Mouse (Mus musculus) hindbrain, embryonic 14.5 days (tissue): ENCODE measurements around the gene Dnajb1. TPM values are rescaled to one million over a fixed set of nuclear protein-coding genes. Genes with fewer than 3 reads are reported as not detected.

Experiments used
- ATAC-seq: fragments of 200-750 bp; cut with Nextera tagmentation; 2 replicates; pipeline ENCODE4 v1.8.0; 2017; ENCODE audit warnings: moderate number of reproducible peaks, mild to moderate bottlenecking, moderate TSS enrichment, moderate library complexity; ENCODE audit not compliant: low FRiP score
- DNase-seq: peaks from one replicate; pipeline ENCODE4 v3.0.0-alpha.2; 2015; ENCODE audit warnings: low spot score
- H3K27ac ChIP-seq: fragments of 300-500 bp; sonication (generic); 2 replicates; pipeline ENCODE4 v1.5.1; 2014; ENCODE audit warnings: mild to moderate bottlenecking, moderate library complexity
- H3K27me3 ChIP-seq: fragments of 300-500 bp; sonication (generic); 2 replicates; pipeline ENCODE4 v1.6.1; 2014; ENCODE audit warnings: mild to moderate bottlenecking, low read length, mixed read lengths; ENCODE audit not compliant: control insufficient read depth, insufficient read depth
- H3K36me3 ChIP-seq: fragments of 300-500 bp; sonication (generic); replicated peaks from 2 replicates; pipeline ENCODE4 v1.6.1; 2014; ENCODE audit not compliant: control insufficient read depth, insufficient read depth
- H3K4me1 ChIP-seq: fragments of 300-500 bp; sonication (generic); replicated peaks from 2 replicates; pipeline ENCODE4 v1.6.1; 2014; ENCODE audit warnings: antibody characterized with exemption, low read length, mixed read lengths; ENCODE audit not compliant: control insufficient read depth, insufficient read depth
- H3K4me2 ChIP-seq: fragments of 300-500 bp; sonication (generic); replicated peaks from 2 replicates; pipeline ENCODE4 v1.6.1; 2014; ENCODE audit warnings: mild to moderate bottlenecking, moderate library complexity
- H3K4me3 ChIP-seq: fragments of 300-500 bp; sonication (generic); replicated peaks from 2 replicates; pipeline ENCODE4 v1.5.1; 2014; ENCODE audit warnings: mild to moderate bottlenecking, low read length
- H3K9ac ChIP-seq: fragments of 300-500 bp; sonication (generic); 2 replicates; pipeline ENCODE4 v1.6.1; 2014
- H3K9me3 ChIP-seq: fragments of 300-500 bp; sonication (generic); 2 replicates; pipeline ENCODE4 v1.6.1; 2016; ENCODE audit warnings: low read length; ENCODE audit not compliant: control insufficient read depth
- WGBS: fragments of 180-500 bp; shearing (Covaris S2); extraction: QIAGEN DNeasy Blood & Tissue Kit; methylation state at CpG from one replicate; pipeline ENCODE4 v1.1.7; 2014; 5-methylcytosine and 5-hydroxymethylcytosine counted together
- polyA plus RNA-seq: library from polyadenylated mRNA; unstranded; fragments of >200 nt; fragmentation: Nextera tagmentation; extraction: Ambion mirVana; gene quantifications from 2 replicates; pipeline ENCODE4 v1.2.1, GENCODE M21; 2014

Dnajb1 gene
- polyA plus RNA-seq, 1 experiment from 2014 or later: 45.8 TPM

DNA sequence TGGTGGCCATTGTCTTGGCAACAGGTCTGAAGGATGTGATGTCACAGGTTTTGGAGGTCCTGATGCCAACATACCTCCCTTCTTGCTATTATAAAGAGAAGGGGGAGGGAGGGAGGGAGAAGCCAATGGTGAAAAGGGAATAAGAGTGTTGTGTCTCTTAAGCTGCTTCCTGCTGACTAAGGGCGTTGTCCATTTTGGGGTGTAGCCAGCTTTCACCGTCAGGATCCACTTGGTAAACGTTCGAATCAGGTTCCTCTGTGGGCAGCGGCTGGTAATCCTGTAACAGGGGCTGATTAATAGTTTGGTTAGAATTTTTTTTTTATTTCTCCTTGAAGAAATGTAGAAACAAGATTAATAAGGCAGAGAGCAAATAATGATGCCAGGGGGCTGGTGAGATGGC, 31.7 kb downstream of the Dnajb1 start:
- 80% methylated on average over 5 of the region's 5 CpGs for WGBS
- DNase-seq: no peak
- no peaks in the 10 kb centered on the region for H3K27me3 ChIP-seq
- ATAC-seq: no peak
- H3K4me1 ChIP-seq: no peaks in the 10 kb centered on the region
- H3K36me3 ChIP-seq: no peaks in the 10 kb centered on the region
- no peak overlapping the region for H3K27ac ChIP-seq
- H3K9ac ChIP-seq: no peak overlapping the region
- no peak overlapping the region for H3K4me3 ChIP-seq
- no peak overlapping the region for H3K4me2 ChIP-seq
- H3K9me3 ChIP-seq: 0 out of 2 replicates have a peak, but pooled peaks cover 4% of the 10 kb centered on the region

DNA sequence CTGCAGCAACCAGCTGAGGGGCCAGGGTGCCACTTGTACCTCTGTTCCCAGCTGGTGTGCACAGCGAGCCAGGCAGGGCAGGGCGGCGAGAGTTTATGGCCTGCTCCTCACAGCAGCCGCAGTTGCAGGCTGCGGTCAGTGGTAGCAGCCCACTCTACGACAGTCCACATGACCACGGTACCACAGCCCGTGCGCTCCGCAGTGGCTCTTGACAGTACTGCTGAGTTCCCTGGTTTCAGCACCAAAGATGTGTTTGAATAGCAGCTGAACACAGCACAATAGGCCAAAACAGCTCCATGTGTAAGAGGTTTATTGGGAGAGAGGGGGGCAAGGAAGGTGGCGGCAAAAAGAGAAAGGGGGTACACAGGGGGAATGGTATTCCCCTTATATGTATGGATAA, 39.5 kb downstream of the Dnajb1 start:
- DNase-seq (no peak), ATAC-seq (no peak)
- Histone ChIP-seq H3K4me2 (no peak overlapping the region), H3K4me1 (no peaks in the 10 kb centered on the region), H3K9me3 (no peaks in the 10 kb centered on the region), H3K27me3 (no peaks in the 10 kb centered on the region), H3K4me3 (no peak overlapping the region), H3K27ac (no peak overlapping the region), H3K9ac (no peak overlapping the region), H3K36me3 (no peaks in the 10 kb centered on the region)
- WGBS: 97% methylated on average over 11 of the region's 11 CpGs

DNA sequence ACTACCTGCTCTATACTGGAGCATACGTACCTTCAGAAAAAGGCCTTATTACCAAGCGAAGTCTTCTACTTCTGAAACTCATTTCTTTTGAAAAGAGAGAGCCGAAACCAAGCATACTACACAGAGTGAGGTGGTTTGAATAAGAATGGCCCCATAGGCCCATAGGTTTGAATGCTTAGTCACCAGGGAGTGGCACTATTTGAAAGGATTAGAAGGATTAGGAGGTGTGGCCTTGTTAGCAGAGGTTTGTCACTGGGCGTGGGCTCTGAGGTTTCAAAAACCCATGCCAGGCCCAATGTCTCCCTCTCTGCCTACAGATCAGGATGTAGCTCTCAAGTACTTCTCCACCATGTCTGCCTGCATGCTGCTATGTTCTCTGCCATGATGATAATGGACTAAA, 40.0 kb downstream of the Dnajb1 start:
- ATAC-seq: no peak
- 97% methylated on average over 4 of the region's 4 CpGs for WGBS
- no peaks in the 10 kb centered on the region for H3K27me3 ChIP-seq
- H3K4me2 ChIP-seq: no peak overlapping the region
- DNase-seq: no peak
- H3K4me3 ChIP-seq: no peak overlapping the region
- H3K27ac ChIP-seq: no peak overlapping the region
- H3K9me3 ChIP-seq: no peaks in the 10 kb centered on the region
- no peak overlapping the region for H3K9ac ChIP-seq
- no peaks in the 10 kb centered on the region for H3K36me3 ChIP-seq
- peaks cover 1% of the 10 kb centered on the region; the same call in 1 of the 2 replicates for H3K4me1 ChIP-seq

DNA sequence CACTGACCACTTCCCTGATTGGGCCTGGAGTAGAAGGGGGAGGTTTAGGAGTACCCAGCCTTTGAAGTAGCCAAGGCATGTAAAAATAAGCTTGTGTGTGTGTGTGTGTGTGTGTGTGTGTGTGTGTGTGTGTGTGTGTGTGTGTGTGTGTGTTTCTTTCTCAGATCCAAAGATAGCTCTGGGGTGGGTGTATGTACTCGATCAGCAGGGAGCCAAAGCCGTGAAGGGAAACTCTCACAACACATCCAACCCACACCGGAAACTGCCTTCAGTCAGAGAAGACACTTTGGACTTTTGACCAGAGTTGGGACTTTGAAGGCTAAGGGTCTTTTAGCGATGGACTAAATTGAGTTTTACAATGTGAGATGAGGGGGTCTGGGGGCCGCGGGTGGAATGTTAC, 41.7 kb downstream of the Dnajb1 start:
- 96% methylated on average over 6 of the region's 6 CpGs for WGBS

DNA sequence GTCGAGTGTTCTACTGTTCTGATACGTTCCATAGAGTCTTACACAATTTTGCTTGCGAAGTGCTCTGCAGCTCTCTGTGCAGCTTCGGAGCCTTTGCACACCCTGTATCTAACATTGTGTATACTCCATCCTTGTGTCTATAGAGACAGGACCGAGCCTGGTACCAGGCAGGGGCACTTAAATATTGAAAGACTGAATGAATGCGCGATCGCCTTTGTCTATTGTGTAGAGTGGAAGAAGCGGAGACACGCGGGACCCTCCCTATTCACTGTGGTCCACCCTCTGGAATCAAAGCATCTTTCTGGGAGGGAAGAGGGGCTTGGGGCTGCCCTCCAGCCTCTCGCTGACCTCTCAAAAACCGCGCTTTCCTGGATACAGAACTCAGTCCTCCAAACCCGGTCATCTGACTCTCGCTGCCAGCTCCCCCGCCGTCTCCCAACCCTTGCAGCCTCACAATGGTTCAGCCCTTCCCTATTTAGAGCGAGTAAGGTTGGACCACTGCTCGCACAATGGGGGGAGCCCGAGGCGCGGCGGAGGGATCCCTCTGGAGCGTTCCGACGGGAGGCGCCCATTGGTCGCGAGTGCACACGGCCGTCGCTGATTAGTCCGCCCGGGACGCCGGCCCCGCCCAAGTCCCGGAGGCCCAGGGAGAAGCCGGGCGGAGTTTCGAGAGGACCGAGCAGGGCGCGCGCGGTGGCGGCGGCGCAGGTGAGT, 44.2 kb downstream of the Dnajb1 start, which contains the start of gene Gipc1:
TSS of gene Gipc1 (plus strand) at position 648 of the 714 bp plus-strand sequence.
- Histone ChIP-seq H3K4me2 (peak within 1 kb of the TSS; percentile 96), H3K27me3 (no peaks in the 10 kb centered on the region), H3K4me1 (peaks cover 16% of the 10 kb centered on the region), H3K27ac (peak within 1 kb of the TSS; percentile 92), H3K9ac (peak within 1 kb of the TSS; percentile 88), H3K9me3 (no peaks in the 10 kb centered on the region), H3K36me3 (no peaks in the 10 kb centered on the region), H3K4me3 (peak within 1 kb of the TSS; percentile 96)
- ATAC-seq (peak; percentile 97), DNase-seq (peak; percentile 97)
- 4% methylated on average over 48 of the region's 50 CpGs for WGBS

More for the DNA sequence above, 41.7 kb downstream of the Dnajb1 start:
- no peak overlapping the region for H3K27ac ChIP-seq
- no peak overlapping the region for H3K4me3 ChIP-seq
- DNase-seq (no peak), ATAC-seq (no peak)
- H3K9me3 ChIP-seq: no peaks in the 10 kb centered on the region
- H3K4me1 ChIP-seq: peaks cover 12% of the 10 kb centered on the region
- no peaks in the 10 kb centered on the region for H3K27me3 ChIP-seq
- H3K36me3 ChIP-seq: no peaks in the 10 kb centered on the region
- no peak overlapping the region for H3K9ac ChIP-seq
- no peak overlapping the region for H3K4me2 ChIP-seq

DNA sequence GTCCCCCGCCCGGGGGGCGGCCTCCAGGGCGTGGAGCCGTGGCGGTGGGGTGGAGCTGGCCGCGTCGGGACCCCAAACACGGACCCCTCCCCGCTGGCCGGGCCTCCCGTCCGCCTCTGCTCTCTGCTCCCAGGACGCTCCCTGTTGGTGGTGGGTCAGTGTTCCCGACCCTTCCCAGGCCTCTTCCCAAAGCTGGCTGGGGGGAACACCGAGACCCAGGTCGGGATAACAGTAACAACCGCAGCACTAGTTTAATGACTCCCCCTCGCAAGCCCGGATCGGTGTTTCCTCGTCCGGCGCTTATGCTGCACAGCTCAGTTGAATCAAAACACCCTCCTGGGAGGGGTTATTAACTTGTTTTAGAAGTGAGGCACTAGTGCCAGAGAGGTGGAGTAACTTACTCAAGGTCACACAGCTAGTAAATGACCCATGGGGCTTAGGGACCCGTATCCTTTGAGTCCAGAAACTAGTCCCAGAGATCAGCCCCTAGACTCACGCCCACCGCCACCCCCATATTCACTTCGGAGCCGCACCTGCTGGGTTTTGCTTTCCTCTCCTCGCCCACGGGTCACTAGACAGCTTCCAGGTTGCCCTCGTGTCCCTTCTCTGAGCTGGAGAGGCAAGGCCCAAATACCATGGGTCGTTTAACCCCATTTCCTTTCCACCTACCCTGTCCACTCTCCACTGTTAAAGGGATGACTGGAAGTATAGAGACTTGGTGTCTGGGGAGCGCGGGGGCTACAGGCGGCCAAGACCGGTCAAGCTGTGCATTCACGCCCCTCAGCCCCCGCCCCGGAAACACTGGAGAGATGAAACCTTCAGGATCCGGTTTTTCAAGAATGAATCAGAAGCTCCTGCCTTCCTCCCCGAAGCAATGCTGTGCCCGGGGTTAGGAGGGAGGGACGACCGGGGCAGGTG, 45.0 kb downstream of the Dnajb1 start:
- H3K27me3 ChIP-seq: no peaks in the 10 kb centered on the region
- H3K9ac ChIP-seq: peak overlapping the region; percentile 88
- H3K27ac ChIP-seq: peak overlapping the region; percentile 67
- no peaks in the 10 kb centered on the region for H3K9me3 ChIP-seq
- peaks cover 16% of the 10 kb centered on the region for H3K4me1 ChIP-seq
- ATAC-seq (peak; percentile 46), DNase-seq (no peak)
- H3K36me3 ChIP-seq: no peaks in the 10 kb centered on the region; the same call in 1 of the 2 replicates
- WGBS: 4% methylated on average over 44 of the region's 46 CpGs
- H3K4me2 ChIP-seq: peak overlapping the region; percentile 96
- peak overlapping the region; percentile 96 for H3K4me3 ChIP-seq

DNA sequence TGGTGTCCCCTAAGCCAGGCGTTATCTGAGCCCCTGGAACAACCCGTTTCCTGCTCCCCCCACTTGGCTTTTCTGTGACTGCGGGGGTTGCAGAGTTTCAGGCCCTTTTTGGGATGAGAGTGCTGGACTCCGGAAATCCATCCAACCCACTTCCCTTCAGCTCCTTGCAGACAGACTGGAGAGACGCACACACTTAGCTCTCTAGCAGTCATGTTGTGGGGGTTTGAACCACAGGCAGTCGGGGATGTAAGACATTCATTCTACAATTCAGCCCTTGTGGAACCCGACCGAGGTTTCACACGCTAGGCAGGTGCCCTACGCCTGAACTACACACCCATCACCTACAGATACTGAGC, 45.6 kb downstream of the Dnajb1 start:
- Histone ChIP-seq H3K27ac (0 out of 2 replicates have a peak overlapping the region, but pooled peaks have one; percentile 67), H3K4me2 (peak overlapping the region; percentile 96), H3K27me3 (no peaks in the 10 kb centered on the region), H3K9me3 (no peaks in the 10 kb centered on the region), H3K4me3 (peak overlapping the region; percentile 96), H3K9ac (peak overlapping the region; percentile 88), H3K36me3 (no peaks in the 10 kb centered on the region; the same call in 1 of the 2 replicates), H3K4me1 (peaks cover 16% of the 10 kb centered on the region)
- ATAC-seq (no peak), DNase-seq (no peak)
- WGBS: 51% methylated on average over 10 of the region's 10 CpGs

DNA sequence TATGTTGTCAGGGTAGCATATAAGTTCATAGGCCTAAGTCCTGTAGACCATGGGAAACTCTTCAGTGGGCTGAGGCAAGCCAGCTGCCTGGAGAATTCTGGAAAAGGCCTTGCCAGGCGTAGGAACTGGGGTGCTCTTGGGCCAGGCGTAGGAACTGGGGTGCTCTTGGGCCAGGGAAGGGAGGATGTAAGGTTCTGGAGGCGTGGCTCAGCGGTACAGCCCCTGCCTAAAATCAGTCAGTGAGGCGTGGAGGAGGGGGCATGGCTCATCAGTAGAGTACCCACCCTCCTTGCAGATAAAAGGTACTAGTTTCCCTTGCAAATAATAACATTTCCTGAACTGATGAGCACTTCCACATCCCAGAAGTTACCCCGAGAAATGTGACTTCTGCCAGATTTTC, 46.7 kb downstream of the Dnajb1 start:
- H3K27me3 ChIP-seq: no peaks in the 10 kb centered on the region
- no peak overlapping the region for H3K4me3 ChIP-seq
- ATAC-seq (no peak), DNase-seq (no peak)
- no peak overlapping the region for H3K27ac ChIP-seq
- H3K9me3 ChIP-seq: no peaks in the 10 kb centered on the region
- no peak overlapping the region for H3K9ac ChIP-seq
- 98% methylated on average over 6 of the region's 6 CpGs for WGBS
- H3K4me2 ChIP-seq: no peak overlapping the region
- peaks cover 16% of the 10 kb centered on the region for H3K4me1 ChIP-seq
- H3K36me3 ChIP-seq: no peaks in the 10 kb centered on the region; the same call in 1 of the 2 replicates

DNA sequence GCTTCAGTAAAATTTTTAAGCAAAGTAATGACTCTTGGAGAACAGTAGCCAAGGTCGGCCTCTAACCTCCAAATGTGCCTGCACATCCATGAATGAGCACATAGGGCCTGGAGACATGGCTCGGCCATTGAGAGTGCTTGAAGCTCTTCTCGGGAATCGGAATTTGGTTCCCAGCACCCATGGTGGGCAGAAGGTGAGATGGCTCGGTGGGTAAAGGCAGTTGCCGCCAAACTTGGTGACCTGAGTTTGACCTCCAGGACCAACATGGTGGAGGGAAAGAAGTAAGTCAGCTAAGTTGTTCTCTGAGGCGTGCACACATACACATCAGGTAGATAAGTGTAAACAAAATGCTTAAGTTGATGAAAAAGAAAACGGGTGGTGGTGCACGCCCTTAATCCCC, 48.0 kb downstream of the Dnajb1 start:
- Histone ChIP-seq H3K4me3 (no peak overlapping the region), H3K9me3 (no peaks in the 10 kb centered on the region), H3K4me1 (peaks cover 24% of the 10 kb centered on the region), H3K27me3 (no peaks in the 10 kb centered on the region), H3K36me3 (no peaks in the 10 kb centered on the region; the same call in 1 of the 2 replicates), H3K27ac (no peak overlapping the region), H3K9ac (no peak overlapping the region), H3K4me2 (no peak overlapping the region)
- WGBS: 93% methylated on average over 9 of the region's 9 CpGs
- DNase-seq (no peak), ATAC-seq (no peak)
